Mouse (Mus musculus): ENCODE results near the gene Klhl40.

- TF ChIP-seq CTCF (IDR thresholded peaks at IDR 0.05; ENCODE audit: borderline replicate concordance, insufficient read depth, low read depth, low read length) (no peak), POLR2A (IDR thresholded peaks at IDR 0.05; ENCODE audit: borderline replicate concordance, insufficient read depth, low read length) (no peak)
These were observed 14.6 kb upstream of the Klhl40 start for GRCm38 (mm10) chr9:121762761-121763160.
